Mouse (Mus musculus) left cerebral cortex, adult 9 months (tissue): ENCODE data around the gene Caprin2.
A peak's percentile ranks its signal among the peaks of the same experiment; 100 is the strongest.
"Not testable (repeated sequence)": the region's sequence is repeated elsewhere in the genome, so short reads cannot be mapped to it uniquely, and the experiment has no call there.

Experiments
- DNase-seq, 2 experiments: peaks; one replicate each; pipeline ENCODE4 v3.0.0; 2022; ENCODE audit warnings: low spot score in 2 of 2

The Caprin2 gene

DNA sequence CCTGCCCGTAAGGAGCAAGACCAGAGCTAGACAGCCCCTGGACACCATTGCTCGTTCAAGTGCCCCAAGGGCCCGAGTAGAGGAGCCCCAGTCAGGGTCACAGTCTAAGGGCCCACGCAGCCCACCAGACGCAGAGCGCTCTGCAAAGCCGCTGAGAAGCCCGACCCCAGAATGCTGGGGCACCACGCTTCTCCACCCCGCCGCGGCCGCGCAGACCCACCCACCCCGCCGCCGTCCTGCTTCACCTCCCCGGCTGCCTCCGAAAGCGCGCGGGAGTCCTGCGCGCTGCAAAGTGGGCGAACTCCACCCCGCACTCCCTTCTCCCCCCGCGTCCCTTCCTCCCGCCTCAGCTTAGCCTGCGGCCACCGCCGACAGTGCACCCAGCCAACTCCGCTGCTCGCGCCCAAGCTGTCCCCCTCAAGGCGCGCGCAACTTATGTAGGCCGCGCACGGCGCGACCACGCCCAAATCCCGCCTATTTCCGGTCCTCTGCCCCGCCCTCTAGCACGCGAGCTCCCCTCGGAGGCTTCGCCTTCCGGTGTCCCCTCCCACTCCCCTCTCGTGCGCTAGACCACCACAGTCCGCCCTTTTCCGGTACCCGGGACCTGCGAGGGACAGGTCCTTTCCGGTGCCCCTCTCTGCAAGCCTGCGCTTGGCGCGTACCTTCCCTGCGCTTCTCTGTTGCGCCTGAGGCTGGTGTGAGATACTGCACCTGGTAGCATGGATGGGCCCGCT lies at the start of gene Caprin2:
Gene Caprin2, minus strand, starts transcription at position 465 of the 734 bp plus-strand sequence.
- peak; percentile 73 to 85 for DNase-seq

DNA sequence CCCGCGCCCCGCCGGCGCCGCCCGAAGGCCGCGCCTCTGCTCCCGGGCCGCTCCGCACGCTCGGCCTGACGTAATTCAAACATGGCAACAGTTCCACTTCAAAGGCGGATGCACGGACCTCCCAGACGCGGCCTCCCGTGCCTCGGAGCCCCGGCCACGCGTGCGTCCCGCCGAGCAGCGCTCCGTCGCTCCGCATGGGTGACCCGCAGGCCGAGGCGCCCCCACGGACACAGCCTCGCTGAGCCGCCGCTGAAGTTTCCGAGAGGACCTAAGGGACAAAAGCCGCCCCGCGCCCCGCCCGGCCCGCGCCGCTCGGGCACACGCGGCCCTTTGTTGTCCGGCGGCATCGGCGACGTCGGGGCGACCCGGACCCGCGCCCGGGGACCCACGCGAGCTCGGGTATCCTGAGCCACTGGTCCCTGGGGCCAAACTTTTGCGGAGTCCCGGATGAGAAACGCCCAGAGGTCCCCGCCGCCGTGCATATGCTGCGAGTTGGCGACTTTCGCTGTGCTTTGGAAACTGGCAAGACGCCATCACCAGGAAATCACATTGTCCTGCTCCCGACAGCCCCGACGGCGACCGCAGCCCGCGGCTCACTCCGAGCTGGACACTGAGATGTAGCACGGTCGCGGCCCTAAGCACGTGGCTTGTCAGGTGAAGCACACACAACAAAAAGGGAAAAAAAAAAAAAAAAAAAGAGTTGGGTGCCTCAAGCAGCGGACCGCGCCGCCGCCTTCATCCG lies 48.9 kb upstream of the Caprin2 start:
- peak in 1 of 2 experiments; percentile 4 for DNase-seq

DNA sequence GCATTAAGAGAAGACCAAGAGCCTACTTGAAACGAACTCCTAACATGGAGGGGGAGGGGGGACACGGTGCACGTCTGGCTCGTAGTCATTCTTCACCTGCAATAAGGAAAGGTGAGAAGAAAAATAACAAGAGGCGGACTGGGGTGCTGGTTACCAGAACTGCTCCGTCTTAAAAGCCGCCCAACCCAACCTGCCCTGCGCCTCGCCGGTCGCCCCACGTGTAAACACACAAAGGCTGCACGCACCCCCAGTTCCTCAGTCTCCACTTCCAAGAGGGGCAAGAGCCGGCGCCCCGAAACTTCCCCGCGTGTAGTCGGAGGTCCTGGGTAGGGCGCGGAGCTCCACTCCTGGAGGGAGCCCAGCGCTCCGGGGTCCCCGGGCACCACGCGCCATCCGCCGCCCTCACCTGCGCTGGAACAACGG lies 48.3 kb upstream of the Caprin2 start:
- no peak for DNase-seq

DNA sequence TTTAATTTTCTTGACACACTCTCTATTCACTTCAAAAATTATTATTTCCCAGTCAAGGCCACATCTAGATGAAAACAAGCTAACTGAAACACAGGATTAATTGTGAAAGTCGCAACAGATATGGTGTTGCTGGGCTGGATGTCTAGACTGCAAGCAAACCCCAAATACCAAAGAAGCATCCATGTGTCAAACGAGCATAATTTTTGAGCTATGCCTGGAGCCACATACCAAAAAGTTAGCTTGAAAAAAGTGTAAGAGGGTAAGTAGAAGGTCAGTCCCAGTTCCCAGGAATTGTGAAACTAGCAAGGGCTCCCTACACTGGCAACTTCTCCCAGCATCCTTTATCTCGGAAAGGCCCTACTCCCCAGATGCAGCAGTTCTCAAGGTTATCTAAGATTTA lies 47.7 kb upstream of the Caprin2 start:
- DNase-seq = no peak

DNA sequence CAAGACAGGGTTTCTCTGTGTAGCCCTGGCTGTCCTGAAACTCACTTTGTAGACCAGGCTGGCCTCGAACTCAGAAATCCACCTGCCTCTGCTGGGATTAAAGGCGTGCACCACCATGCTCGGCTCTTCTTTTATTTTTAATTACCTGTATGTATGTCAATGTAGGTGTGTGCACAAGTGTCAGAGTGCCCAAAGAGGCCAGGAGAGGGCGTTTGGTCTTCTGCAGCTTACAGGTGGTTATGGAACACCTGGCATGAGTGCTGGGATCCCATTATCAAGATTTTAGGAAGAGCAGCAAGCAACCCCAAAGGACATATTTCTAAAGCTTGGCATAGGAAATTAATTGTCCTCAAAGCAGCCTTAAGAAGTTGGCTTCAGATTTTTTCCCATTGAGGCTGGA lies 46.4 kb upstream of the Caprin2 start:
- no peak for DNase-seq

DNA sequence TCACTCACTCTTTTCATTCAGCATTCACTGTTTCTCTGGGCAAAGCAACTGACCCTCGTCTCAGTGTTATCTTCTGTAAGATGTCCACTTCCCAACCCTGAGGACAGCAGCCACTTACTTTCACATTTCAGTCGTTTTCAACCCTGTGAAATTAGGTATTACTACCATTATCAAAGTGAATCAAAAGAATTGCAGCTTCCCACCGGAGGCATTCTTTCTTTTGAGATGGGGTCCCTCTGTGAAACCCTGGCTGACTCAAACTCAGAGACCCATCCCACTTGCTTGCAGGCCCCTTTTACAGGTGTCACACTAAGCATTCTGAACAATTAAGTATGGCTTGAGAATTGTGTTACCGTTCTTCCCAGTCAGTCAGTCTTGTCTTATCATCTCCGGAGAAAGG lies 45.8 kb upstream of the Caprin2 start:
- DNase-seq = no peak

DNA sequence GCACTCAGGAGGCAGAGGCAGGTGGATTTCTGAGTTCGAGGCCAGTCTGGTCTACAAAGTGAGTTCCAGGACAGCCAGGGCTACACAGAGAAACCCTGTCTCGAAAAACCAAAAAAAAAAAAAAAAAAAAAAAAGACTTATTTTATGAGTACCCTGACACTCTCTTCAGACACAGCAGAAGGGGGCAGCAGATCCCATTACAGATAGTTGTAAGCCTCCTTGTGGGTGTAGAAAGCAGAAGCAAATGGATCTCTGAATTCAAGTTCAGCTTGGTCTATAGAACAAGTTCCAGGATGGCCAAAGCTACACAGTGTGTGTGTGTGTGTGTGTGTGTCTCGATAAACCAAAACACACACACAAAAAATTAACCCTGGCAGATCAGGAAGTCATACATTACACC lies 44.3 kb upstream of the Caprin2 start:
- not testable (repeated sequence) for DNase-seq

DNA sequence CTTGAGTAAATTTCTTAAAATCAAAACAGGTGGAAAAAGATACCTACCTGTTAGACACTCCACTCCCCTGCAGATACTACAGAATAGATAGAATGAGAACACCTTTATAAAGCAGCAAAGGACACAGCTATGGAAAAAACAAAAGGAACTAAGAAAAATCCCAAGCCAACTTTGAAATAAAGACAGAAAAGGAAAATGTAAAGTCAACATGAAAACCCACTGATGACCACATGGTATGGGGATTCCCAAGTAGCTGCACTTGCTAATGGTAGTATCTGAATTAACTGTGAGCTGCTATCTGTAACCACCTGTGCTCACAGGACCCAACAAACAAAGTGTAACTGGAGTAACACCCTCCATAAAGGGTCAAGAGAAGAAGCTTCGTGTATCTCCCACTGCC lies 41.7 kb upstream of the Caprin2 start:
- no peak for DNase-seq

DNA sequence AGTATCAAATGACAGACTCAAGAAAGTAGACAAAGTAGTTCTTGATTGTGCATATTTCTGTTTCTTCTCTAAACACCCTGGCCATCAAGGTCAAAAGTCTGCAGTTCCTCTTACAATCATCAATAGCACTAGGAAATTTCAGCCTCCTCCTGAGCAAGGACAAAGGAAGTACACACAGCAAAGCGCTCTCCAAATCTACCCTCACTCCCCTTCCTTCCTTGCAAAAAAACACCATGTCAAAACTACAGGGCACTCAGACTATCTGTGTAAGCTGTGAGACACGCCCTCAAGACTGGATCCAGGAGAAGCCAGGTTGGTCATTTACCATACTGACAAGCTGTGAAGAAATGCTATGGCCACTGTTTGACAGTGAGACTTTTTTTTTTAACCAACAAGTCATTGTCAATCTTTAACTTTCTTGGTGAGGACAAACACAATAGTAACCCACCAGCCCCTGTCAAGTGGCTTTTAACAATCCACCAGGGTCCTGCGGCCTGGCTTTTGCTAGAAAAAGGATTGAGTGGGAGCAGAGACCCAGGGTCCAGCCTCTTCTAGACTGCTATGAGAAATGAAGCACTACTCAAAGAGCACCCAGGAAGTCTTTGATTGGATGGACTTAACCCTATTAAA lies 39.0 kb upstream of the Caprin2 start:
- DNase-seq = no peak

DNA sequence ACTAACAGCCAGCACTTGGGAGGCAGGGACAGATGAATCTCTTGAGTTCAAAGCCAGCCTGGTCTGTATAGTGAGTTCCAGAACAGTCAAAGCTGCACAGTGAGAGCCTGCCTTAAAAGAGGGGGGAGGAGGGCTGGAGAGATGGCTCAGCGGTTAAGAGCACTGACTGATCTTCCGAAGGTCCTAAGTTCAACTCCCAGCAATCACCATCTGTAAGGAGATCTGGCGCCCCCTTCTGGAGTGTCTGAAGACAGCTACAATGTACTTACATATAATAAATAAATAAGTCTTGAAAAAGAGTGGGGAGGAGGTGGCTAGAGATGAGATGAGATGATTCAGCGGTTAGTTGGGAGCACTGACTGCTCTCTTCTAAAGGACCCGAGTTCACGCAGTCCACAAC lies 35.2 kb upstream of the Caprin2 start:
- DNase-seq = no peak

DNA sequence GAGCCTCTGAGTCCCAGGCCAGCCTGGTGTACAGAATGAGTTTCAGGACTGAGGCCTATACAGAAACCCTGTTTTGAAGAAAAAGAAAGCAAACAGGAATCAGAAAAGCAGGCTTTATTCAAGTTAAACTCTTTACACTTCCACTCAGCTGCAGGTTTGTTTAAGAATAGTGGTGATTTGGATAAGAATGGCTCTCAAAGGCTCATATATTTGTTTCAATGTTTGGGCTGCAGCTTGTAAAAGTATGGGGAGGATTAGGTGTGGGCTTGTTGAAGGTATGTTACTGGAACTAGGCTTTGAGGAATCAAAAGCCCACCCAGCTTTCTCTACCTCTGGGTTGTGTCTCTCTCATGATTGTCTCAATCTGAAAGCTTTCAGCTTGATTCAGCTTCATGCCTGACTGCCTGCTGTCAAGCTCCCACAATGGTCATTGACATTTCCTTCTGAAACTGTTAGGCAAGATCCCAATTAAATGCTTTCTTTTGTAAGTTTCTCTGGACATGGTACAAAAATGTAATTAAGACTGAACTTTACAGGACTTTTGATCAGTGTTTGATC lies 22.9 kb upstream of the Caprin2 start:
- no peak for DNase-seq

DNA sequence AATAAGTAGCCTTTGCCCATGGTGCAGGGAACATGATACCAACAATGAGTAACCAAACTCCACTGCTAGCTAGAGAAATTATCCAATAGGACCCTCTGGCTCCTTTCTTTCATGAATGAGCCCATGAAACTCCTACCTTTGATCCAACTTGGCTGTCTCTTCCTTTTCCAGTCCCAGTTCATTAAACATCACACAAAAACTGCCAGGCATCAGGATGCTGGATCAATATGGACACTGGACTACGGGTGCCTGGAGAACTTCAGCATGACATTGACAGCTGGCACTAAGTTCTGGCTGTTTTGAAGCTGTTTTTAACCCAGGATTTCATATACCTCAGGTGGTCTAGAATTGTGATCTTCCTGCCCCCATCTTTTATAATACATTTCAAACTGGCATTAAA lies 21.6 kb upstream of the Caprin2 start:
- DNase-seq = no peak

DNA sequence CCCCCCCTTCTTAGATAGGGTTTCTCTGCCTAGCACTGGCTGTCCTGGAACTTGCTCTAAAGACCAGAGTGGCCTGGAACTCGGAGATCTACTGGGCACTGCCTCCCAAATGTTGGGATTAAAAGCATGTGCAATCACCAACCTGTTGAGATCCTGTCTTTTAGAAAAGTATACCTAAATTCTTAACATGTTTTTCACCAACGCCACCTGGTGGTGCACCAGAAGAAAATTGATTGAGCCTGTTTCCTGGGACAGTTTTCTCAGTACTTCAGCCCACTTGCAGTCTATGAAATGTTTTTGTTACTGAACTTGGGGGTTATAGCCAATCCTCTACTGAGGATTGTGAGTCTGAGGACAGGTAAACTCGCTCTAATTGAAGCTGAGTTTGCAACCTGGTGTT lies 20.8 kb upstream of the Caprin2 start:
- no peak for DNase-seq

DNA sequence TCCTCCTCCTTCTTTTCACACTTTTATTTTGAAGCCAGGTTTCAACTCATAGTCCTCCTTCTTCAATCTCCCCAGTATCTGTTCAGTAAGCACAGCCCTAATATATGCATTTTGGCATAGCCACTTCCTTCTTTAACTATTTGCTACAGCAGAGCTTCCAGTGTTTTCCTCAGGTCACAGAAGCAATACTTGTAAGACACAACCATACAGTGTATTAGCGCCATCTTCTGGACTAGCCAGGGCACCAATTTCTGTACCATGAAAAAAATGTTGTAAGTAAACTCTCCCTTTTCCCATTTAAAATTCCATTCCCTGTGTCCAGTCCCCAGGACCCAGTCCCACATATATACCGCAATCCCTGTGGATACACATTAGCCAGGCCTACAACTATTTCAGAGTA lies 17.9 kb upstream of the Caprin2 start:
- DNase-seq = peak in 1 of 2 experiments; percentile 51

DNA sequence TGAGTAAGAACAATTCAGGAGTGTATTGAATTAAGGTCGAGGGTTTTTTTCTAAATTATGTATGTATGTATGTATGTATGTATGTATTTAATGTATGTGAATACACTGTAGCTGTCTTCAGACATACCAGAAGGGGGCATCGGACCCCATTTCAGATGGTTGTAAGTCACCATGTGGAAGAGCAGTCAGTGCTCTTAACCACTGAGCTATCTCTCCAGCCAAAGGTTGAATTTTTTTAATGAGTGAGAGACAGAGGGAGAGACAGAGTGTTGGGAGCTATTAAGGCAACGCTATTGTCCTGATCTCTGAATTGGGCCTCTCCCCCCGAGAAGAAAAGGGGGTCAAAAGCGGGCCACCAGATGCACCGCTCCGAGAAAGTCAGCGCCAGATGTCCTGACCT lies 15.9 kb upstream of the Caprin2 start:
- DNase-seq = not testable (repeated sequence)

DNA sequence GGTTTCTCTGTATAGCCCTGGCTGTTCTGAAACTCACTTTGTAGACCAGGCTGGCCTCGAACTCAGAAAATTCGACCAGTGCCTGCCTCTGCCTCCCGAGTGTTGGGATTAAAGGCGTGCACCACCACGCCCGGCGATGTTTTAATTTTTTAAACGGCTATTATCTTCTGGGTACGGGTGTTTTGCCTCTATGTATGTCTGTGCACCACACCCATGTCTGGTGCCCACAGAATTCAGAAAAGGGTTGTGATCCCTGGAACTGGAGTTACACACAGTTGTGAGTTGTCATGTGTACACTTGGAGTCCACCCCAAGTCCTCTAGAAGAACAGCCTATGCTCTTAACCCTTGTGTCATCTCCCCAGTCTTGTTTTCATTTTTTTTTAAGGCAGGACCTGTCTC lies 10.9 kb upstream of the Caprin2 start:
- no peak for DNase-seq

DNA sequence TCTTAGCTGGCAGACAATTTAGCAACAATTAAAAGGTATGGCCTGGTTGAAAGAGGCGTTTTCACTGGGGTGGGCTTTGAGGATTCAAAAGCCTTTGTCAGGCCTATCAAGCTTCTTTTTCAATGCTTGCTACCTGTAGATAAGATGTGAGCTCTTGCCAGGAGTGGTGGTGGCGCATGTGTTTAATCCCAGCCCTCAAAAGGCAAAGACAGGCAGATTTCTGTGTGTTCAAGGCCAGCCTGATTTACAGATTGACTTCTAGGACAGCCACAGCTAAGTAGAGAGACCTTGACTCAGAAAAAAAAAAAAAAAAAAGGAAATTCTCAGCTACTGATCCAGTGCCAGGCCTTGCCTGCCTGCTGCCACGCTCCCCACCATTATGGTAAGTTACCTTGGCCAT lies 6.7 kb upstream of the Caprin2 start:
- no peak for DNase-seq

DNA sequence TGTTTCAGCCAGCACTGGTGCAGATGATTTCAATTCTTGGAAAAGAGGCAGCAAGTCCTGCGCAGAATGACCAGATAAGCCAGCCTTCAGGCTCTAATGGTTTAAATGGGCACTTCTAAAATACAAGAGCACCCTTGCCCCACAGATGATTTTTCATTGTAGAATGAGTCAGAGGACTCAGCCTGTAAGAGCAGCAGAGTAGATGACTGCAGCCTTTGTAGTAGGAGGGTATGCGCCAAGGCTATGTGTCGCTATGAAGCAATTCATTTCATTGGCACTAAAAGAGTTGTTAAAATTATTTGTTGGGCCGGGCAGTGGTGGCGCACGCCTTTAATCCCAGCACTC lies 442 bp upstream of the Caprin2 start:
- DNase-seq = no peak

DNA sequence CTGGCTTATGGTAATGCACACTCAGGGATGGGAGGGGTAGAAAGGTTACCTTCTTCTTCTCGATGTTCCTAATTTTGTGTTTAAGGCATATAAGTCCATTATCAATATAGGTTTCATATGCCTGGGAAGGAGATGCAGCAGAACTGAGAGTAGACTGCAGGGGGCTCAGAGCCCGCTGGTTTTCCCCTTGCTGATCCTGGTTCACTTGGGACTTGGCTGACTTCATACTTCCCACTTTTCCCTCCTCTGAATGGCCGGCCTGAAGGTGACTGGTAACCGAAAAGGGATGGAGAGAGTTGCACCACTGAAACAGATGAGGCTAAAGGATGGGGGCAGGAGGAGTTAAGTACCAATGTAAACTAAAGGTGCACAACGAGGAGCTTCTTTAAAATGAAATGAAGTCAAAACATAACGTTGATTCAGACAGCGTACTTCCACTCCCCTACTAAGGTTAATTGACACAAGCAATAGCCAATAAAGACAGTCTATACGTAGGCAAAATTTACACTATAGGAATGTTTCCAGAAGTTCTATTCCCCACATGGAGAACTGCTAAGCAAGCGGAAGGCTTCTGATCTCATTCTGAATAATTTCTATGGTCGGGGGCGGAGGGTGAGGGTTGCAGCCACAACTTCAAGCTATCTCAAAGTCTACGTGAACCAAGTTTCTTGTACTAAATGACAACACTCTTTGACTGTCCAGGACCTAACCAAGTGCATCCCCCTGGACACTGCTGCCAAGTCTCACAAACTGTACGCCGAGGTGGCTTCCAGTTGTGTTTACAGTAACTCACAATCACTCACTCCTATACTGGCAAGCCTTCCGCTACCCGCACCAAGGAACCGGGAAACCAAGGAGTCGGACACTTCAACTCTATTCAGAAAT lies 907 bp downstream of the Caprin2 start:
- DNase-seq = peak in 1 of 2 experiments; percentile 18

DNA sequence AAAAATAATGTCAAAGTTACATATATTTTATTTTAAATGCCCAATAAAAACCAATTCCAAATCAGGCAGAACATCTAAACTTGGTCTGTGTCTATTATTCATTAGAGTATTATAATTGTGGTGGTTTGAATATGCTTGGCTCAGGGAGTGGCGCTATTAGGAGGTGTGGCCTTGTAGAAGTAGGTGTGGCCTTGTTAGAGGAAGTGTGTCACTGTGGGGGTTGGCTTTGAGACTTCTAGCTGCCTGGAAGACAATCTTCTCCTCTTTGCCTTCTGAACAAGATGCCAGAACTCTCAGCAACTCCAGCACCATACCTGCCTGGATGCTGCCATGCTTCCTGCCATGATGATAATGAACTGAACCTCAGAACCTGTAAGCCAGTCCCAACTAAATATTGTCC lies 22.1 kb downstream of the Caprin2 start:
- no peak for DNase-seq

DNA sequence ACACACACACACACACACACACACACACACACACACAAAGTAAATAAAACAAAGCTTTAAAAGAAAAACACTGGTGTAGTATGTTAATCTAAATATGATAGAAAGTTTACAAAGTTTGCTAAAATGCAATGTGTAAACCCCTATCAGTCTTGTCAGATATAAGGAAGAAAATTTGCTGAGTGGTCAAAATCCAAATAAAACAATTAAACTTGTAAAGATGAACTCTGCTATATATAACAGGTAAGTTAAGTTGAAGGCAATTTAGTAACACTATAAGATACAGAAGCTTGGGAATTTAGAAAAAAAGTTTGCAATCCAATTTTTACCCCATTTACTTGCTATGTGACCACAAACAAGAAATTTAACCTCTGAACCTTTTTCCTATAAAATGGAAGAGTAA lies 50.4 kb downstream of the Caprin2 start:
- no peak for DNase-seq

DNA sequence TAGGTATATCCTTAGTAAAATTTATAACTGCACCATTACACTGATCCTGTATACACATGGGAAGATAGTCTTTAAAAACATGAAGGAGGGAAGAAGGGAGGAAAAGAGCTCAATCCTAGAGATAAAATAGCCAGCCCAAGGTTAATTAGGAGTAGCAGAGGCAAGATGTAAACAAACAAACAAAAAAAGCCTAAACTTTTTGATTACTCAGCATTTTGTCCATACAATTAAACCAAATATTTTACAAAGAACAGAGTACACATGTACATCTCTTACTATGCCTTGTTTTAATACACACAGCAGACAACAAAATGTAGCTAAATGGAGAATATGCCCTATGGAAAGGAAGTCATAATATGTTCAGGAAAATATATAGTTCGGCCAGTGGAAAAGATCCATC lies 54.3 kb downstream of the Caprin2 start:
- no peak for DNase-seq
